Mouse (Mus musculus): ENCODE data around the gene Top3b.

DNA sequence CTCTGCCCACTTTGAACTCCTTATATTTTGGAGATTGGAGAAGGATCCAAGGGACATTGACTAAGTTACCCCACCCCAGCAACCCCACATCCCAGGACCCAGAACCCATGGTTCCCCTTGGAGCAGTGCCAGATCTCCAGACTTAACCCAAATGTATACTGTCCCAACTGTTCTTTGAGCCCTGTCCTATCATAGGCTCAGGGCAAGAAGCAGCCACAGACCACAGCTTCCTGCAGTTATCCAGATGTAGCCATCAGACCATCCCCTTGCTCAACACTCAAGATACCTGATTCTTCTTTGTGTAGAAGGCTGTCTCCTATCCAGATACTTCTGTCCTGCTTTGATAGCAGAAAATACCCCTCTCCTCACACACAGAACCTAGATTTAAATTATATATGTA lies 5.3 kb upstream of the Top3b start:
- TF ChIP-seq CTCF (IDR thresholded peaks at IDR 0.05; ENCODE audit: control insufficient read depth, insufficient read depth, low read length) (no peak), POLR2A (IDR thresholded peaks at IDR 0.05; ENCODE audit: borderline replicate concordance, control insufficient read depth, low read depth, low read length) (no peak)
